11 mouse cellular contexts compared by ENCODE assay signal in genomic region chr2:157558520-157558919, GRCm38 (mm10). TPM values are rescaled to one million over a fixed set of nuclear protein-coding genes. Genes with fewer than 3 reads are reported as not detected.
DNase-seq lines count a peak whose midpoint lies in the region; ATAC-seq and TF ChIP-seq lines count a peak whose summit lies in the region.
"Had no signal": no experiment of that assay in that cellular context is flagged by ENCODE, and none has a peak within 500 bp of the region (broad histone marks: within the 10 kb centered on the region; RNA-seq: fewer than 3 reads in every experiment).

No protein-coding gene starts in this region.

- TF ChIP-seq EP300 in liver, embryonic 14.5 days (IDR thresholded peaks at IDR 0.05; ENCODE audit: low read depth), result no peak

- H3K9me3 ChIP-seq in liver, embryonic 14.5 days (ENCODE audit: control insufficient read depth, low read length), result peaks cover 2% of the 10 kb centered on the region; the same call in 1 of the 2 replicates
- H3K9me3 ChIP-seq in liver, embryonic 11.5 days (ENCODE audit: control insufficient read depth, low read length), result peaks cover 15% of the 10 kb centered on the region
- H3K9me3 ChIP-seq in neural tube, embryonic 15.5 days (replicated peaks), result peaks cover 7% of the 10 kb centered on the region

- 54% methylated on average over 6 of the region's 6 CpGs for whole genome bisulfite sequencing in liver, embryonic 14.5 days (ENCODE audit: insufficient replicate concordance)
- 60% methylated on average over 6 of the region's 6 CpGs for WGBS in liver, embryonic 11.5 days
- WGBS in neural tube, embryonic 15.5 days, result 53% methylated on average over 6 of the region's 6 CpGs

- no peak for ATAC-seq in liver, embryonic 14.5 days (ENCODE audit: insufficient read depth)
- no peak for ATAC-seq in liver, embryonic 11.5 days (replicated peaks; ENCODE audit: low FRiP score)
- ATAC-seq in neural tube, embryonic 15.5 days (ENCODE audit: low FRiP score), result peak; percentile 29

- H3K27me3 ChIP-seq in liver, embryonic 14.5 days (ENCODE audit: control insufficient read depth, insufficient read depth, low read length), result peaks cover 25% of the 10 kb centered on the region
- H3K27me3 ChIP-seq in liver, embryonic 11.5 days (replicated peaks; ENCODE audit: control insufficient read depth, insufficient read depth, low read length), result peaks cover 21% of the 10 kb centered on the region
- H3K27me3 ChIP-seq in neural tube, embryonic 15.5 days (replicated peaks), result no peaks in the 10 kb centered on the region
- H3K27me3 ChIP-seq: heart, embryonic 13.5 days had no signal

- no peak overlapping the region for H3K4me2 ChIP-seq in liver, embryonic 14.5 days (ENCODE audit: low read depth)
- H3K4me2 ChIP-seq in liver, embryonic 11.5 days, result no peak overlapping the region
- peak overlapping the region; percentile 63 for H3K4me2 ChIP-seq in neural tube, embryonic 15.5 days

- no peaks in the 10 kb centered on the region for H3K36me3 ChIP-seq in liver, embryonic 14.5 days (replicated peaks; ENCODE audit: control insufficient read depth, insufficient read depth, low read depth)
- H3K36me3 ChIP-seq in liver, embryonic 11.5 days (ENCODE audit: control insufficient read depth, insufficient read depth, low read length), result peaks cover 35% of the 10 kb centered on the region
- H3K36me3 ChIP-seq in neural tube, embryonic 15.5 days, result peaks cover 55% of the 10 kb centered on the region

- DNase-seq in adrenal gland, postnatal 14 days, result peak; percentile 27
- no peak for DNase-seq in adrenal gland, adult 8-10 months
- DNase-seq in liver, embryonic 14.5 days (ENCODE audit: low read depth in 3 of 3, low spot score in 3 of 3), result no peak
- no peak for DNase-seq in liver, embryonic 11.5 days (ENCODE audit: low spot score)
- peak; percentile 45 for DNase-seq in gastrocnemius, postnatal 25 days
- no peak for DNase-seq in adipocyte (ENCODE audit: low spot score)
- no peak for DNase-seq in natural killer cell, adult 2 months (ENCODE audit: low spot score in 2 of 2)
- DNase-seq: right cerebral cortex, adult 18-20 months had no signal

- peak; percentile 31 for TF ChIP-seq CTCF in liver, embryonic 14.5 days (IDR thresholded peaks at IDR 0.05; ENCODE audit: low read depth)

- H3K27ac ChIP-seq in liver, embryonic 14.5 days, result no peak overlapping the region
- no peak overlapping the region for H3K27ac ChIP-seq in liver, embryonic 11.5 days (ENCODE audit: low read depth, low read length)
- peak overlapping the region; percentile 87 for H3K27ac ChIP-seq in neural tube, embryonic 15.5 days (replicated peaks)
- H3K27ac ChIP-seq: heart, embryonic 13.5 days; macrophage had no signal

- H3K4me3 ChIP-seq in liver, embryonic 14.5 days (ENCODE audit: insufficient read depth in 1 of 2, low read depth in 2 of 2, low read length in 2 of 2), result no peak overlapping the region
- no peak overlapping the region for H3K4me3 ChIP-seq in liver, embryonic 11.5 days (ENCODE audit: low read depth, low read length)
- no peak overlapping the region for H3K4me3 ChIP-seq in neural tube, embryonic 15.5 days (replicated peaks)

- H3K9ac ChIP-seq in liver, embryonic 14.5 days (replicated peaks), result no peak overlapping the region
- H3K9ac ChIP-seq in liver, embryonic 11.5 days (ENCODE audit: low read depth, low read length), result no peak overlapping the region
- H3K9ac ChIP-seq in neural tube, embryonic 15.5 days (replicated peaks), result no peak overlapping the region
- H3K9ac ChIP-seq: heart, embryonic 13.5 days had no signal

- no peaks in the 10 kb centered on the region for H3K4me1 ChIP-seq in liver, embryonic 14.5 days (replicated peaks; ENCODE audit: control insufficient read depth in 2 of 2, insufficient read depth in 2 of 2, low read length in 1 of 2)
- 0 out of 2 replicates have a peak, but pooled peaks cover 9% of the 10 kb centered on the region for H3K4me1 ChIP-seq in liver, embryonic 11.5 days (replicated peaks; ENCODE audit: control insufficient read depth, insufficient read depth, low read length)
- H3K4me1 ChIP-seq in neural tube, embryonic 15.5 days, result peaks cover 52% of the 10 kb centered on the region

RNA-seq across cellular contexts. Expression of gene Nnat, which starts 1.4 kb away (rescaled TPM):
- total RNA-seq in adrenal gland, postnatal 14 days (2021), result 158 TPM in 2 replicates
- total RNA-seq in adrenal gland, adult 8-10 months (2022), result 100 to 1,000 TPM in 2 of 4 experiments, 10 to 100 TPM in 2; 42.5 to 190 (median 123) TPM
- polyA plus RNA-seq in liver, embryonic 14.5 days (2012; rRNA removed), result 12.8 and 21.0 TPM in 2 replicates
- 10.5 and 11.6 TPM in 2 replicates for polyA plus RNA-seq in liver, embryonic 14.5 days (2014; fragmentation: Nextera tagmentation; extraction: Ambion mirVana)
- polyA plus RNA-seq in liver, embryonic 11.5 days (2014; fragmentation: Nextera tagmentation; extraction: Ambion mirVana), result 143 and 171 TPM in 2 replicates
- total RNA-seq in gastrocnemius, postnatal 25 days (2021), result 10 to 100 TPM in 1 of 2 experiments, 1 to 10 TPM in 1; 1.3 to 49.1 TPM
- 3,438 and 4,597 TPM in 2 replicates for polyA plus RNA-seq in neural tube, embryonic 15.5 days (2015; fragmentation: Nextera tagmentation; extraction: Ambion mirVana)
- polyA plus RNA-seq: macrophage had no signal

RNA-seq across cellular contexts. Expression of gene Blcap, which starts 12.6 kb away (rescaled TPM):
- total RNA-seq in adrenal gland, postnatal 14 days (2021), result 75.2 and 77.9 TPM in 2 replicates
- total RNA-seq in adrenal gland, adult 8-10 months (2022), result 10 to 100 TPM; 81.0 to 96.7 (median 91.6) TPM
- 5.7 and 7.1 TPM in 2 replicates for polyA plus RNA-seq in liver, embryonic 14.5 days (2012; rRNA removed)
- polyA plus RNA-seq in liver, embryonic 14.5 days (2014; fragmentation: Nextera tagmentation; extraction: Ambion mirVana), result 7.1 and 8.0 TPM in 2 replicates
- 25.9 and 26.2 TPM in 2 replicates for polyA plus RNA-seq in liver, embryonic 11.5 days (2014; fragmentation: Nextera tagmentation; extraction: Ambion mirVana)
- 10 to 100 TPM; 19.2 to 20.7 TPM for total RNA-seq in gastrocnemius, postnatal 25 days (2021)
- 201 and 225 TPM in 2 replicates for polyA plus RNA-seq in neural tube, embryonic 15.5 days (2015; fragmentation: Nextera tagmentation; extraction: Ambion mirVana)

Comparison
In these comparisons a context has a peak if more than half of its experiments do, and no peak if none do; other contexts are left out.
1. DNase-seq: peak in adrenal gland, postnatal 14 days (single experiment) and gastrocnemius, postnatal 25 days (single experiment); none in adrenal gland, adult 8-10 months (single experiment), liver, embryonic 14.5 days (0 of 3), liver, embryonic 11.5 days (single experiment), adipocyte (single experiment) and natural killer cell, adult 2 months (0 of 2).